Mouse (Mus musculus) MEL (cell line): ENCODE results near the gene Cfd.

Experiments used
- CHD1 ChIP-seq: IDR thresholded peaks from 2 replicates; pipeline ENCODE4 v1.6.1; 2012; ENCODE audit warnings: low read depth, mild to moderate bottlenecking, inconsistent platforms, low read length, improper control_type of control experiment
- CHD2 ChIP-seq: IDR thresholded peaks from 2 replicates; pipeline ENCODE4 v1.6.1; 2011; ENCODE audit warnings: low read length, improper control_type of control experiment
- CTCF ChIP-seq, 3 experiments: IDR thresholded peaks in 2 of 3; conservative IDR thresholded peaks in 1 of 3; 2 replicates each; pipeline ENCODE4 v1.5.1; 2011 to 2012; ENCODE audit warnings: low read length in 3 of 3, low read depth in 2 of 3, mild to moderate bottlenecking in 2 of 3, improper control_type of control experiment in 1 of 3, inconsistent platforms in 1 of 3, mixed read lengths in 1 of 3, moderate library complexity in 1 of 3; ENCODE audit not compliant: control insufficient read depth in 1 of 3, insufficient read depth in 1 of 3, poor library complexity in 1 of 3, severe bottlenecking in 1 of 3
- ELF1 ChIP-seq: IDR thresholded peaks from 2 replicates; pipeline ENCODE4 v1.6.1; 2014; ENCODE audit warnings: low read depth, mild to moderate bottlenecking, inconsistent platforms, low read length, improper control_type of control experiment, moderate library complexity
- EP300 ChIP-seq, 2 experiments: IDR thresholded peaks; 2 replicates each; pipeline ENCODE4 v1.6.1; 2011; ENCODE audit warnings: improper control_type of control experiment in 2 of 2, low read length in 2 of 2, low read depth in 1 of 2, mild to moderate bottlenecking in 1 of 2
- POLR2A ChIP-seq, 2 experiments: IDR thresholded peaks; 2 replicates each; pipeline ENCODE4 v1.6.1; 2011 to 2012; ENCODE audit warnings: low read length in 2 of 2, mild to moderate bottlenecking in 2 of 2, control low read depth in 1 of 2, improper control_type of control experiment in 1 of 2, low read depth in 1 of 2, moderate library complexity in 1 of 2; ENCODE audit not compliant: control insufficient read depth in 1 of 2, insufficient read depth in 1 of 2, poor library complexity in 1 of 2
- USF1 ChIP-seq: IDR thresholded peaks from 2 replicates; pipeline ENCODE4 v1.6.1; 2014; ENCODE audit warnings: low read depth, mild to moderate bottlenecking, inconsistent platforms, low read length, improper control_type of control experiment, moderate library complexity
- ZC3H11A ChIP-seq: IDR thresholded peaks from 2 replicates; pipeline ENCODE4 v1.6.1; 2012; ENCODE audit warnings: low read depth, mild to moderate bottlenecking, inconsistent platforms, low read length, improper control_type of control experiment
- ZKSCAN1 ChIP-seq: IDR thresholded peaks from 2 replicates; pipeline ENCODE4 v1.6.1; 2012; ENCODE audit warnings: low read depth, mild to moderate bottlenecking, inconsistent platforms, low read length, improper control_type of control experiment, moderate library complexity
- ZNF384 ChIP-seq: IDR thresholded peaks from 2 replicates; pipeline ENCODE4 v1.6.1; 2012; ENCODE audit warnings: low read depth, mild to moderate bottlenecking, inconsistent platforms, low read length, improper control_type of control experiment

GRCm38 (mm10) chr10:79874290-79874862, 16.3 kb upstream of the Cfd start, which contains the start of the genes Prtn3 and Plppr3:
- no peak for TF ChIP-seq ELF1
- TF ChIP-seq ZKSCAN1: no peak
- no peak for TF ChIP-seq CTCF (IDR thresholded peaks at IDR 0.05 in 2 of 3, conservative IDR thresholded peaks at IDR 0.05 in 1 of 3; ENCODE audit: control insufficient read depth in 1 of 3, insufficient read depth in 1 of 3, low read depth in 2 of 3, low read length in 3 of 3, poor library complexity in 1 of 3, severe bottlenecking in 1 of 3)
- no peak for TF ChIP-seq USF1
- no peak for TF ChIP-seq POLR2A (IDR thresholded peaks at IDR 0.05; ENCODE audit: control insufficient read depth in 1 of 2, insufficient read depth in 1 of 2, low read depth in 1 of 2, low read length in 2 of 2, poor library complexity in 1 of 2)
- no peak for TF ChIP-seq CHD2
- no peak for TF ChIP-seq ZC3H11A
- no peak for TF ChIP-seq ZNF384
- TF ChIP-seq CHD1: no peak
- TF ChIP-seq EP300 (IDR thresholded peaks at IDR 0.05; ENCODE audit: low read depth in 1 of 2, low read length in 2 of 2): no peak
